Mouse (Mus musculus): ENCODE data around the gene Agbl1. TPM values are rescaled to one million over a fixed set of nuclear protein-coding genes. Genes with fewer than 3 reads are reported as not detected.

Agbl1 gene
- polyA plus RNA-seq, 1 experiment from 2014 or later, result not detected

GRCm38 (mm10) chr7:76392296-76392940, 162.7 kb downstream of the Agbl1 start:
- Histone ChIP-seq H3K4me1 (replicated peaks; ENCODE audit: control insufficient read depth, insufficient read depth) (no peaks in the 10 kb centered on the region), H3K9ac (ENCODE audit: low read length) (no peak overlapping the region), H3K4me2 (replicated peaks; ENCODE audit: low read depth) (no peak overlapping the region; the same call in 1 of the 2 replicates), H3K27me3 (ENCODE audit: control insufficient read depth, insufficient read depth, low read length) (no peaks in the 10 kb centered on the region), H3K36me3 (ENCODE audit: control insufficient read depth, insufficient read depth, low read length) (no peaks in the 10 kb centered on the region), H3K4me3 (ENCODE audit: low read depth, low read length) (no peak overlapping the region), H3K9me3 (ENCODE audit: control insufficient read depth, low read length) (no peaks in the 10 kb centered on the region), H3K27ac (replicated peaks) (no peak overlapping the region)
- no peak for TF ChIP-seq EP300 (optimal IDR thresholded peaks at IDR 0.05)
- no peak for TF ChIP-seq CTCF (IDR thresholded peaks at IDR 0.05; ENCODE audit: low read depth)
- WGBS, result 6% methylated on average over 15 of the region's 15 CpGs
- DNase-seq (ENCODE audit: low spot score), result peak; percentile 15
- ATAC-seq (ENCODE audit: low FRiP score, low TSS enrichment), result peak; percentile 51

DNA sequence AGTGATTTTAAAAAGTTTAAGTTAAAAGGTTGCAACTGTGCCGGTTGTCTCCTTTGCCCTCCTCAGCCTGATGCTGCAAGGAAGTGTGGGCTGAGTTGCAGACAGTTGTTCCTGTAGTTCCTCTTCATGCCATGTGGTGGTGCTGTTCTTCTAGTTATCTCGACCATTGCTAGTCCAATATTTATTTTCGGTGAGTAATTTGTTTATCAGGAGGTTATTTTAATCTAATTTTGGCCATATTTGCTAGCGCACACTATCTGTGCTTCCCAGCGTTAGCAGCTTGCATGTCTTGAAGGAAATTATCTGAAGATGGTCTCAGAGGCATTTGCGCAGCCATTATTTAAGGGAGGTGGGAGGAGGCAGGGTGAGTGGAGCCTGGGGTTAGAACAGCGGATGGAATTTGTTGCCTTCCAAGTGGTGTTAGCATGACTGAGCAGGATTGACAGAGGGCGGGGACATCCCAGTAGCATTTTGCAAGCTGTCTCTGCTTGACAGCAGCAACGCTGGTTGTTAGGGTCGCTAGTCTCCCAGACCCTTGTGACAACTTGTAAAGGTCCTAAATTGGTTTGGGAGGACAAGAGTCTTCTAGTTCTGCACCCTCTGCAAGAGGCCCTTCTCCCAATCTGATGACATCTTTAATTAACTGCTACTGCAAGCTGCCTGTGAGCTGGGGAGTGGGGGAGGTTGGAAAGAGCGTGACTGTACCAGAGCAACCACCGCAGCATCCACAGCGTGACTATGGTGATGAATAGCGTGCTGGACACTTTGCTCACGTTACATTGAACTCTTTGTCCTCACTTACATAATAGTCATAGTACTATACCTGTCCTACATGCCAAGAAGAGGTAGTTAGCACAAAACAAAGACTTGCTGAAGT, 163.5 kb downstream of the Agbl1 start:
- no peak overlapping the region for H3K27ac ChIP-seq (replicated peaks)
- ATAC-seq (ENCODE audit: low FRiP score, low TSS enrichment), result peak; percentile 51

GRCm38 (mm10) chr7:76407930-76408557, 178.4 kb downstream of the Agbl1 start:
- H3K4me3 ChIP-seq (ENCODE audit: low read depth, low read length), result no peak overlapping the region
- H3K27me3 ChIP-seq (ENCODE audit: control insufficient read depth, insufficient read depth, low read length), result no peaks in the 10 kb centered on the region
- no peak for TF ChIP-seq CTCF (IDR thresholded peaks at IDR 0.05; ENCODE audit: low read depth)
- no peak for TF ChIP-seq EP300 (optimal IDR thresholded peaks at IDR 0.05)
- no peaks in the 10 kb centered on the region for H3K36me3 ChIP-seq (ENCODE audit: control insufficient read depth, insufficient read depth, low read length)
- H3K9me3 ChIP-seq (ENCODE audit: control insufficient read depth, low read length), result no peaks in the 10 kb centered on the region
- H3K9ac ChIP-seq (ENCODE audit: low read length), result no peak overlapping the region
- H3K27ac ChIP-seq (replicated peaks), result no peak overlapping the region
- no peaks in the 10 kb centered on the region for H3K4me1 ChIP-seq (replicated peaks; ENCODE audit: control insufficient read depth, insufficient read depth)
- no peak for DNase-seq (ENCODE audit: low spot score)
- ATAC-seq (ENCODE audit: low FRiP score, low TSS enrichment), result no peak
- 56% methylated on average over 4 of the region's 4 CpGs for WGBS
- no peak overlapping the region for H3K4me2 ChIP-seq (replicated peaks; ENCODE audit: low read depth)

More for the DNA sequence above, 163.5 kb downstream of the Agbl1 start:
- Histone ChIP-seq H3K27me3 (ENCODE audit: control insufficient read depth, insufficient read depth, low read length) (no peaks in the 10 kb centered on the region), H3K4me3 (ENCODE audit: low read depth, low read length) (0 out of 2 replicates have a peak overlapping the region, but pooled peaks have one; percentile 15), H3K9ac (ENCODE audit: low read length) (no peak overlapping the region), H3K4me1 (replicated peaks; ENCODE audit: control insufficient read depth, insufficient read depth) (no peaks in the 10 kb centered on the region), H3K36me3 (ENCODE audit: control insufficient read depth, insufficient read depth, low read length) (no peaks in the 10 kb centered on the region), H3K4me2 (replicated peaks; ENCODE audit: low read depth) (peak overlapping the region; percentile 45), H3K9me3 (ENCODE audit: control insufficient read depth, low read length) (no peaks in the 10 kb centered on the region)
- WGBS, result 17% methylated on average over 15 of the region's 15 CpGs
- TF ChIP-seq CTCF (IDR thresholded peaks at IDR 0.05; ENCODE audit: low read depth) (peak; percentile 91), EP300 (optimal IDR thresholded peaks at IDR 0.05) (no peak)
- DNase-seq (ENCODE audit: low spot score), result peak; percentile 45

GRCm38 (mm10) chr7:76409020-76409419, 179.3 kb downstream of the Agbl1 start:
- H3K9ac ChIP-seq (ENCODE audit: low read length), result no peak overlapping the region
- TF ChIP-seq CTCF (IDR thresholded peaks at IDR 0.05; ENCODE audit: low read depth) (no peak), EP300 (optimal IDR thresholded peaks at IDR 0.05) (no peak)
- 77% methylated on average over 10 of the region's 10 CpGs for WGBS
- H3K27me3 ChIP-seq (ENCODE audit: control insufficient read depth, insufficient read depth, low read length), result no peaks in the 10 kb centered on the region
- H3K4me3 ChIP-seq (ENCODE audit: low read depth, low read length), result no peak overlapping the region
- ATAC-seq (ENCODE audit: low FRiP score, low TSS enrichment), result no peak
- H3K4me2 ChIP-seq (replicated peaks; ENCODE audit: low read depth), result no peak overlapping the region
- H3K9me3 ChIP-seq (ENCODE audit: control insufficient read depth, low read length), result no peaks in the 10 kb centered on the region
- H3K4me1 ChIP-seq (replicated peaks; ENCODE audit: control insufficient read depth, insufficient read depth), result no peaks in the 10 kb centered on the region
- no peak for DNase-seq (ENCODE audit: low spot score)
- H3K36me3 ChIP-seq (ENCODE audit: control insufficient read depth, insufficient read depth, low read length), result no peaks in the 10 kb centered on the region
- no peak overlapping the region for H3K27ac ChIP-seq (replicated peaks)

DNA sequence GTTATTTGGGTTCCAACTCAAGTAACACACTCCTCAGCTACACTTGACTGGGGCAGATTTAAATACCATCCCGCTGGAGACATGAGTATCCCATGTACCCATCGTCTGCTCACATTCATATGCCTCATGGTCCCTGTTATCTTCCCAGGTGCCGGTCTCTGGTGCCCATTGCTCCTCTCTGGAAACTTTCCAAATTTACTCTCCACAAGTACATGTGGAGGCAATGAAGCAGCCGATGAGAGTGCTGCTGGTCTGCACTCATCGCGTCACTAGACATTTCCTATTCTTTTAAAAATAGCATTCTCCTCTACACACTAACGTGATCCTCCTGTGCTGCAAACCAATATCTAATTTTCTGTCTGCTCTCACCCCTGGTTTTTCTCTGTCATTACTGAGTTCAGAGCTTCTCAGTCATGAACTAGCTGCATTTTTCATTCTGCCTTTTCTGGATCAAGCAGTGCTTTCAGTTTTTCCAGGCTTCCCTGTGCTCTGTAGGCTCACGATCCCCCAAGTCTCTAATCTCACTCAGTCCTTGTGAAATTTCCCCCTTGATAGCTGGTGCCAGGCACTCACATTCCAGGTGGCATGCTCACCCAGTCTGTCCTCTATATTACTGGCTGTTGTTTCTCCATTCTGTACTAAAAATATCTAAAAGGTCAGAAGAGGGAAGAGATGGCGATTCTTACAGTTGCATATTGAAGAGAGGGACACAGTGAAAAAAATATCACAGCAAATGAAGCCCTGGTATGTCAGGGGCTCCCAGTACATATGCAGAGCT, 180.9 kb downstream of the Agbl1 start:
- Histone ChIP-seq H3K9me3 (ENCODE audit: control insufficient read depth, low read length) (no peaks in the 10 kb centered on the region), H3K4me3 (ENCODE audit: low read depth, low read length) (no peak overlapping the region), H3K27ac (replicated peaks) (no peak overlapping the region), H3K4me2 (replicated peaks; ENCODE audit: low read depth) (no peak overlapping the region), H3K27me3 (ENCODE audit: control insufficient read depth, insufficient read depth, low read length) (no peaks in the 10 kb centered on the region), H3K36me3 (ENCODE audit: control insufficient read depth, insufficient read depth, low read length) (no peaks in the 10 kb centered on the region), H3K9ac (ENCODE audit: low read length) (no peak overlapping the region), H3K4me1 (replicated peaks; ENCODE audit: control insufficient read depth, insufficient read depth) (no peaks in the 10 kb centered on the region)
- TF ChIP-seq CTCF (IDR thresholded peaks at IDR 0.05; ENCODE audit: low read depth) (no peak), EP300 (optimal IDR thresholded peaks at IDR 0.05) (no peak)
- ATAC-seq (ENCODE audit: low FRiP score, low TSS enrichment) (no peak), DNase-seq (ENCODE audit: low spot score) (no peak)
- 66% methylated on average over 9 of the region's 9 CpGs for WGBS
